Mouse (Mus musculus) MEL (cell line): ENCODE measurements at regions not wholly inside any gene's neighbourhood (a gene's known extent, or its start where the extent isn't known, plus 50 kb on each side); places are given as distances from the start of the nearest gene placed in this dataset.
A peak's percentile ranks its signal among the peaks of the same experiment; 100 is the strongest.

Experiments
- BHLHE40 ChIP-seq: IDR thresholded peaks from 2 replicates; pipeline ENCODE4 v1.6.1; 2012; ENCODE audit warnings: low read depth, mild to moderate bottlenecking, inconsistent platforms, low read length, improper control_type of control experiment, borderline replicate concordance
- CTCF ChIP-seq, 3 experiments: IDR thresholded peaks in 2 of 3; conservative IDR thresholded peaks in 1 of 3; 2 replicates each; pipeline ENCODE4 v1.5.1; 2011 to 2012; ENCODE audit warnings: low read length in 3 of 3, low read depth in 2 of 3, mild to moderate bottlenecking in 2 of 3, improper control_type of control experiment in 1 of 3, inconsistent platforms in 1 of 3, mixed read lengths in 1 of 3, moderate library complexity in 1 of 3; ENCODE audit not compliant: control insufficient read depth in 1 of 3, insufficient read depth in 1 of 3, poor library complexity in 1 of 3, severe bottlenecking in 1 of 3
- EP300 ChIP-seq, 2 experiments: IDR thresholded peaks; 2 replicates each; pipeline ENCODE4 v1.6.1; 2011; ENCODE audit warnings: improper control_type of control experiment in 2 of 2, low read length in 2 of 2, low read depth in 1 of 2, mild to moderate bottlenecking in 1 of 2
- POLR2A ChIP-seq, 2 experiments: IDR thresholded peaks; 2 replicates each; pipeline ENCODE4 v1.6.1; 2011 to 2012; ENCODE audit warnings: low read length in 2 of 2, mild to moderate bottlenecking in 2 of 2, control low read depth in 1 of 2, improper control_type of control experiment in 1 of 2, low read depth in 1 of 2, moderate library complexity in 1 of 2; ENCODE audit not compliant: control insufficient read depth in 1 of 2, insufficient read depth in 1 of 2, poor library complexity in 1 of 2
- RCOR1 ChIP-seq: IDR thresholded peaks from 2 replicates; pipeline ENCODE4 v1.6.1; 2012; ENCODE audit warnings: low read depth, mild to moderate bottlenecking, inconsistent platforms, low read length, improper control_type of control experiment
- USF2 ChIP-seq, 2 experiments: IDR thresholded peaks; 2 replicates each; pipeline ENCODE4 v1.6.1; 2011 to 2012; ENCODE audit warnings: improper control_type of control experiment in 2 of 2, low read length in 2 of 2, borderline replicate concordance in 1 of 2, inconsistent platforms in 1 of 2, low read depth in 1 of 2, mild to moderate bottlenecking in 1 of 2; ENCODE audit not compliant: insufficient read depth in 1 of 2

DNA sequence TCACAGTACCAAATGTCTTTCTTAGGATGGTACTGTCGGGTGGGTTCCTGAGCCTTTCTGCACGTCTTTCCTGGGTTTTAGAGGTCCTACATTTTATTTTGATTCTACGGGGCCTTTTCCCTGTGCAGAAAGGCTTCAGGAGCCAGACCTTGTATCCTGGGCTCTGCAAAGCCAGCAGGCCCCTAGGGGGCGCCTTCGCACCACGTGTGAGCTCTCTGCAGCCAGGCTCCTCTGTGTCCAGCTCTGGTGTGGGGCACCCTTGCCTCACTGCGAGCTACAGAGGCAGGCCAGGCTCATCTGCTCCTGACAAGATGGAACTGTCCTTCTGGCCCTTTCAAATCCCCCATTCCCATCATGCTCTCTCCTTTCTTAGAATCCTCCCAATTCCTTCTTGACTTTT, 53.3 kb upstream of the Usp3 start:
- TF ChIP-seq POLR2A (IDR thresholded peaks at IDR 0.05; ENCODE audit: control insufficient read depth in 1 of 2, insufficient read depth in 1 of 2, low read depth in 1 of 2, low read length in 2 of 2, poor library complexity in 1 of 2) (no peak), CTCF (IDR thresholded peaks at IDR 0.05 in 2 of 3, conservative IDR thresholded peaks at IDR 0.05 in 1 of 3; ENCODE audit: control insufficient read depth in 1 of 3, insufficient read depth in 1 of 3, low read depth in 2 of 3, low read length in 3 of 3, poor library complexity in 1 of 3, severe bottlenecking in 1 of 3) (peak; percentile 90 to 97 (median 96)), USF2 (IDR thresholded peaks at IDR 0.05; ENCODE audit: borderline replicate concordance in 1 of 2, insufficient read depth in 1 of 2, low read depth in 1 of 2, low read length in 2 of 2) (no peak), BHLHE40 (no peak), EP300 (IDR thresholded peaks at IDR 0.05; ENCODE audit: low read depth in 1 of 2, low read length in 2 of 2) (no peak), RCOR1 (no peak)
